Mouse (Mus musculus) olfactory bulb, adult 2 months (tissue): ENCODE data around the gene Necab2. TPM values are rescaled to one million over a fixed set of nuclear protein-coding genes. Genes with fewer than 3 reads are reported as not detected.

Source experiments
- H3K27ac ChIP-seq: fragments of 200-500 bp; 2 replicates; pipeline ENCODE4 v1.5.1; 2012; ENCODE audit warnings: low read depth, low read length; ENCODE audit not compliant: insufficient read depth
- H3K4me1 ChIP-seq: fragments of 200-500 bp; 2 replicates; pipeline ENCODE4 v1.6.1; 2012; ENCODE audit warnings: low read length; ENCODE audit not compliant: control insufficient read depth, insufficient read depth
- H3K4me3 ChIP-seq: fragments of 200-500 bp; 2 replicates; pipeline ENCODE4 v1.5.1; 2012; ENCODE audit warnings: mild to moderate bottlenecking, low read depth, low read length, moderate library complexity; ENCODE audit not compliant: insufficient read depth
- CTCF ChIP-seq: fragments of 200-500 bp; IDR thresholded peaks from 2 replicates; pipeline ENCODE4 v1.5.1; 2012; ENCODE audit warnings: low read depth, mild to moderate bottlenecking, low read length, moderate library complexity; ENCODE audit not compliant: insufficient read depth
- POLR2A ChIP-seq: fragments of 200-500 bp; IDR thresholded peaks from 2 replicates; pipeline ENCODE4 v1.6.1; 2012; ENCODE audit warnings: mild to moderate bottlenecking, low read depth, low read length, moderate library complexity; ENCODE audit not compliant: insufficient read depth
- WGBS: fragments of 180-500 bp; shearing (Covaris S2); methylation state at CpG from one replicate; pipeline ENCODE4 v1.1.7; 2018; 5-methylcytosine and 5-hydroxymethylcytosine counted together
- polyA plus RNA-seq: library from polyadenylated mRNA; stranded (reverse); fragments of >200 nt; gene quantifications from 2 replicates; pipeline ENCODE4 v1.2.4, GENCODE M21; 2012; ENCODE audit warnings: low replicate concordance; ENCODE audit not compliant: missing spikeins, insufficient read depth, insufficient read length

The Necab2 gene
- polyA plus RNA-seq, 1 experiment = not detected

GRCm38 (mm10) chr8:119452919-119453318 lies 6.4 kb downstream of the Necab2 start:
- WGBS = 81% methylated on average over 5 of the region's 5 CpGs

DNA sequence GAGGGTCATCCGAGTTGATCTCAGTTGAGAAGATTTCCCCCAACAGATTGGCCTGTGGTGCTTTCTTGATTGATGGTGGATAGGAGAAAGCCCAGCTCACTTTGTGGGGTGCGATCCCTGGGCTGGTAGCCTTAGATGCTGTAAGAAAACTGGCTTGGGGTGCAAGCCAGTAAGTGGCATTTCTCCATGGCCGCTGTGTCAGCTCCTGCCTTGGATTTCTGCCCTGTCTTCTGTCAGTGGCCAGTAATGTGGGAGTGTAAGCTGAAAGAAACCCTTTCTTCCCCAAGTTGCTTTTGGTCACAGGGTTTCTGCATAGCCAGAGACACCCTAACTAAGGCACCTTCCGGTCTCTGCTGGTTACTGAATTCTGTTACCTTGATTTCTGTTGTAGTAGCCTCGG lies 9.5 kb downstream of the Necab2 start:
- WGBS = 69% methylated on average over 5 of the region's 5 CpGs
- TF ChIP-seq POLR2A (no peak), CTCF (no peak)
- peaks cover 26% of the 10 kb centered on the region for H3K4me1 ChIP-seq
- no peak overlapping the region; the same call in 1 of the 2 replicates for H3K27ac ChIP-seq
- H3K4me3 ChIP-seq = no peak overlapping the region

More at GRCm38 (mm10) chr8:119452919-119453318, 6.4 kb downstream of the Necab2 start:
- no peak overlapping the region for H3K27ac ChIP-seq
- peaks cover 39% of the 10 kb centered on the region for H3K4me1 ChIP-seq
- TF ChIP-seq CTCF (no peak), POLR2A (no peak)
- no peak overlapping the region for H3K4me3 ChIP-seq

DNA sequence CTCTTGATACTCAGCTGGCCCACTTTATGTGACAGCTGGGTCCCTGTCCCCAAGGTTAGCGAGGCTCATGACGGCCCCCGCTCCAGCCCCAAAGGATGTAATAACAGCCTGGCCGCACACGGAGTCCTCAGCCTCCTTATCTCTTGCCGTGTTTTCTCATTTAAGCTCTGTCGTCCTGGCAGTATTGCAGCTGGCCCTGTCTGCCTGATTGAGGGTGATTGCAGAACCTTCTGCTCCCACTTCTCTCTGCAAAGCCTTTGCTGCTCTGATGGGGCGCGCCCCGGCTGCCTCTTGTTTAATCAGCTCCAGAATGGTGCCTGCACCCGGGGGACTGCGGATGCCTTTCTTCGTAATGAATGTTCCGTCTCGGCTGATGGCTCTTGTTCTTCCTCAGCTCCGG lies 13.2 kb downstream of the Necab2 start:
- Histone ChIP-seq H3K4me1 (peaks cover 58% of the 10 kb centered on the region), H3K27ac (0 out of 2 replicates have a peak overlapping the region, but pooled peaks have one; percentile 8), H3K4me3 (no peak overlapping the region)
- WGBS = 31% methylated on average over 16 of the region's 16 CpGs
- TF ChIP-seq POLR2A = no peak
- no peak for TF ChIP-seq CTCF

DNA sequence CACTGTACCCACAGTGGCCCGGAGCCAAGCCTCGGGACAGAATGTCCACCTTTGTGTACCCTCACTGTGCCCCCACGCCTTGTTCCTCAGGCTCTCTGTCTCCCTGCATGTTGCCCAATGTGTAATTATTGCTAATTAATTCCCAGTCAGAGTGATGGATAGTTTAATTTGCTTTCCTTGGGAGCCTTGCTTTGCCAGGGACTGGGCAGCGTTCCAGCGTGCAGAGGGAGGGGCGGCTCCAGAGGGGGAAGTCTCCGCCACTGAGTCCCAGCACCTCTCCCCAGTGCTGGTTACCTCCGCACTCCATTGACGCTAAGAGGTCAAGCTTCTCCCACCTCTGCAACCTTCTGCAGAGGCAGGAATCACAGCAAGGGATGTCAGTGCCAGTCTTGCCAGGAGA lies 14.8 kb downstream of the Necab2 start:
- 16% methylated on average over 9 of the region's 9 CpGs for WGBS
- H3K27ac ChIP-seq = no peak overlapping the region
- TF ChIP-seq POLR2A (no peak), CTCF (no peak)
- no peak overlapping the region for H3K4me3 ChIP-seq
- H3K4me1 ChIP-seq = peaks cover 63% of the 10 kb centered on the region

DNA sequence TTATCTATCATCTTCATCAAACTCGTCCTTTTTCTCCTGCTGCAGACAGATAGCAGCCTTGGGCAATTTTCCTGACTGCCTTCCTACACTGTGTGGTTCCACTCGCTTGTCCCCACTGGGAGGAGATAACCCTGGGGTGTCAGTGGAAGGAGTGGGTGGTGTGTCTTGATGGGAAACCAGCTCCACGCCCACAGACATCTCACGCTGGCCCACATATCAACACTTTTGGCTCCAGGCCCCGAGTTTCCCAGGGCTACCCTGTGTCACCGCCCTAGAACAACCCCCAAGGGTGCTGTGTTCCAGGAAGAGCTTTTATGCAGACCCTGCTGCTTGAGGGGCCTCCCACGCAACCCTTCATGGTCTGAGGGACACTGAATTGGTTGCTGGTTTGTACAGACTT lies 17.2 kb downstream of the Necab2 start:
- TF ChIP-seq POLR2A = no peak
- TF ChIP-seq CTCF = no peak
- Histone ChIP-seq H3K4me3 (no peak overlapping the region), H3K27ac (no peak overlapping the region), H3K4me1 (peaks cover 66% of the 10 kb centered on the region)
- 27% methylated on average over 7 of the region's 7 CpGs for WGBS

GRCm38 (mm10) chr8:119466105-119466504 lies 19.6 kb downstream of the Necab2 start:
- no peak for TF ChIP-seq POLR2A
- TF ChIP-seq CTCF = no peak
- H3K4me1 ChIP-seq = peaks cover 57% of the 10 kb centered on the region
- peak overlapping the region; percentile 15; the same call in 1 of the 2 replicates for H3K27ac ChIP-seq
- 7% methylated on average over 18 of the region's 18 CpGs for WGBS
- no peak overlapping the region for H3K4me3 ChIP-seq

- Histone ChIP-seq H3K4me3 (no peak overlapping the region), H3K27ac (no peak overlapping the region)
- TF ChIP-seq POLR2A (no peak), CTCF (no peak)
Measured at GRCm38 (mm10) chr8:119466794-119467193, 20.3 kb downstream of the Necab2 start.

DNA sequence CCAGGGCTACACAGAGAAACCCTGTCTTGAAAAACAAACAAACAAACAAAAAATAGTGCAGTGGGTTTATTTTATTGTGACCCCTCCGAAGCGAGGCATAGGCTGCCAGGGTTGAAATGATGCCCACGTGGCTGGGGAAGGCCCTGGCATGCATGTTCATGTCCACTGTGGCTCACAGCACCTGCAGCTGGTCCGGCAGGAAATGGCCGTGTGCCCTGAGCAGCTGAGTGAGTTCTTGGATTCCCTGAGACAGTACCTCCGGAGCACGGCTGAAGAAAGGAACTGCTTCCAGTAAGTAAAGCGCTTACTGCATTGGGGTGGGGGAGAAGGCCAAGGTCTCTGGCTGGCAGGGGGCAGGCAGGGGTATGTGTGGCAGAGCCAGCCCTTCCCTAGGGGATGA lies 21.6 kb downstream of the Necab2 start:
- no peak overlapping the region for H3K4me3 ChIP-seq
- TF ChIP-seq POLR2A = no peak
- TF ChIP-seq CTCF = no peak
- peaks cover 49% of the 10 kb centered on the region for H3K4me1 ChIP-seq
- H3K27ac ChIP-seq = no peak overlapping the region
- 83% methylated on average over 8 of the region's 8 CpGs for WGBS

More at GRCm38 (mm10) chr8:119466794-119467193, 20.3 kb downstream of the Necab2 start:
- 68% methylated on average over 10 of the region's 10 CpGs for WGBS
- H3K4me1 ChIP-seq = peaks cover 50% of the 10 kb centered on the region

DNA sequence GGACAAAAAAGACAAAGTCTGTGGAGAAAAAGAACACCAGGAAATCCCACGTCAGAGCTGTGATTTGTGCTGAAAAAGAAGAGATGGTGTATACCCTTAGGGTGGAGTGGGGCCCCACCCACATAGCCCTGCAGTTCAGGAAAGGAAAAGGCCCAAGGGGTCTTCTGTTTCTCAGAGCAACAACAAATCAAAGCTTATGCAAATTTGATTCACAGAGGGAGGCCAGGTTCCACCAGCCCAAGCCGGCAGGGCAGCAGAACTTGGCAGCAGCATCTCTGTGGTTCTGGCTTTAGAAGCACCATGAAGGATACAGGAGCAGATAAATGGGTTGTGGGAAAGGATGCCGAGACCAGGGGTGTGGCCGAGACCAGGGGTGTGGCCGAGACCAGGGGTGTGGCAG lies 32.2 kb downstream of the Necab2 start:
- H3K4me1 ChIP-seq = peaks cover 2% of the 10 kb centered on the region; the same call in 1 of the 2 replicates
- H3K4me3 ChIP-seq = no peak overlapping the region
- H3K27ac ChIP-seq = no peak overlapping the region
- no peak for TF ChIP-seq POLR2A
- TF ChIP-seq CTCF = no peak
- 46% methylated on average over 5 of the region's 5 CpGs for WGBS
